Mouse (Mus musculus) neural tube, embryonic 14.5 days (tissue): ENCODE data around the gene Mfsd2b. TPM values are rescaled to one million over a fixed set of nuclear protein-coding genes. Genes with fewer than 3 reads are reported as not detected.

ENCODE experiments used
- ATAC-seq: fragments of 200-750 bp; cut with Nextera tagmentation; 2 replicates; pipeline ENCODE4 v1.8.0; 2017; ENCODE audit warnings: low read depth, mild to moderate bottlenecking, moderate TSS enrichment, moderate library complexity
- H3K27ac ChIP-seq: fragments of 300-500 bp; sonication (generic); 2 replicates; pipeline ENCODE4 v1.5.1; 2014; ENCODE audit warnings: low read depth, mild to moderate bottlenecking, control low read depth, low read length, moderate library complexity, mixed read lengths
- H3K27me3 ChIP-seq: fragments of 300-500 bp; sonication (generic); 2 replicates; pipeline ENCODE4 v1.6.1; 2014; ENCODE audit warnings: low read length; ENCODE audit not compliant: control insufficient read depth, insufficient read depth
- H3K36me3 ChIP-seq: fragments of 300-500 bp; sonication (generic); 2 replicates; pipeline ENCODE4 v1.6.1; 2014; ENCODE audit warnings: low read length, mixed read lengths; ENCODE audit not compliant: control insufficient read depth, insufficient read depth
- H3K4me1 ChIP-seq: fragments of 300-500 bp; sonication (generic); 2 replicates; pipeline ENCODE4 v1.6.1; 2014; ENCODE audit warnings: low read length; ENCODE audit not compliant: control insufficient read depth, insufficient read depth
- H3K4me2 ChIP-seq: fragments of 300-500 bp; sonication (generic); 2 replicates; pipeline ENCODE4 v1.6.1; 2014; ENCODE audit warnings: mild to moderate bottlenecking, low read depth, low read length, control low read depth
- H3K4me3 ChIP-seq: fragments of 300-500 bp; sonication (generic); 2 replicates; pipeline ENCODE4 v1.5.1; 2014; ENCODE audit warnings: low read depth, low read length, control low read depth, mixed read lengths
- H3K9ac ChIP-seq: fragments of 300-500 bp; sonication (generic); replicated peaks from 2 replicates; pipeline ENCODE4 v1.6.1; 2014; ENCODE audit warnings: low read depth, mild to moderate bottlenecking, control low read depth, low read length, mixed read lengths
- H3K9me3 ChIP-seq: fragments of 300-500 bp; sonication (generic); 2 replicates; pipeline ENCODE4 v1.6.1; 2016; ENCODE audit warnings: low read length; ENCODE audit not compliant: control insufficient read depth
- WGBS: fragments of 180-500 bp; shearing (Covaris S2); extraction: QIAGEN DNeasy Blood & Tissue Kit; methylation state at CpG from one replicate; pipeline ENCODE4 v1.1.7; 2014; 5-methylcytosine and 5-hydroxymethylcytosine counted together
- polyA plus RNA-seq: library from polyadenylated mRNA; unstranded; fragments of >200 nt; fragmentation: Nextera tagmentation; extraction: Ambion mirVana; gene quantifications from 2 replicates; pipeline ENCODE4 v1.2.1, GENCODE M21; 2014

The Mfsd2b gene
- polyA plus RNA-seq, 1 experiment from 2014 or later: 2.6 TPM

GRCm38 (mm10) chr12:4882086-4882485, 7.9 kb upstream of the Mfsd2b start:
- H3K27me3 ChIP-seq: no peaks in the 10 kb centered on the region
- H3K4me2 ChIP-seq: no peak overlapping the region
- ATAC-seq: no peak
- peaks cover 7% of the 10 kb centered on the region; the same call in 1 of the 2 replicates for H3K36me3 ChIP-seq
- H3K4me1 ChIP-seq: no peaks in the 10 kb centered on the region
- H3K27ac ChIP-seq: no peak overlapping the region
- H3K9me3 ChIP-seq: no peaks in the 10 kb centered on the region
- 84% methylated on average over 2 of the region's 2 CpGs for WGBS
- no peak overlapping the region for H3K4me3 ChIP-seq
- H3K9ac ChIP-seq: no peak overlapping the region

- no peaks in the 10 kb centered on the region for H3K4me1 ChIP-seq
- no peak overlapping the region for H3K9ac ChIP-seq
- WGBS: 95% methylated on average over 5 of the region's 5 CpGs
- ATAC-seq: no peak
- H3K4me3 ChIP-seq: no peak overlapping the region
- no peaks in the 10 kb centered on the region for H3K9me3 ChIP-seq
- no peaks in the 10 kb centered on the region for H3K27me3 ChIP-seq
- no peak overlapping the region for H3K27ac ChIP-seq
- H3K36me3 ChIP-seq: peaks cover 7% of the 10 kb centered on the region; the same call in 1 of the 2 replicates
- H3K4me2 ChIP-seq: no peak overlapping the region
These were observed 4.9 kb upstream of the Mfsd2b start for GRCm38 (mm10) chr12:4879048-4879447.

- no peaks in the 10 kb centered on the region for H3K27me3 ChIP-seq
- H3K27ac ChIP-seq: no peak overlapping the region
- 82% methylated on average over 9 of the region's 9 CpGs for WGBS
- H3K36me3 ChIP-seq: peaks cover 7% of the 10 kb centered on the region; the same call in 1 of the 2 replicates
- no peak for ATAC-seq
- no peak overlapping the region for H3K4me3 ChIP-seq
- H3K4me1 ChIP-seq: no peaks in the 10 kb centered on the region
- H3K9me3 ChIP-seq: no peaks in the 10 kb centered on the region
- H3K9ac ChIP-seq: no peak overlapping the region
- H3K4me2 ChIP-seq: no peak overlapping the region
These were observed 4.2 kb upstream of the Mfsd2b start for GRCm38 (mm10) chr12:4878296-4878783.

- Histone ChIP-seq H3K27ac (no peak overlapping the region), H3K36me3 (peaks cover 3% of the 10 kb centered on the region; the same call in 1 of the 2 replicates), H3K4me3 (no peak overlapping the region), H3K4me2 (no peak overlapping the region), H3K27me3 (no peaks in the 10 kb centered on the region), H3K4me1 (no peaks in the 10 kb centered on the region), H3K9me3 (no peaks in the 10 kb centered on the region), H3K9ac (no peak overlapping the region)
- ATAC-seq: no peak
- 92% methylated on average over 8 of the region's 8 CpGs for WGBS
These were observed 1.5 kb upstream of the Mfsd2b start for GRCm38 (mm10) chr12:4875623-4876022.

GRCm38 (mm10) chr12:4873531-4873930, 628 bp downstream of the Mfsd2b start:
- peak overlapping the region; percentile 43; the same call in 1 of the 2 replicates for H3K9ac ChIP-seq
- 85% methylated on average over 6 of the region's 6 CpGs for WGBS
- no peak for ATAC-seq
- H3K36me3 ChIP-seq: no peaks in the 10 kb centered on the region
- H3K9me3 ChIP-seq: no peaks in the 10 kb centered on the region
- peak overlapping the region; percentile 90 for H3K4me2 ChIP-seq
- H3K27me3 ChIP-seq: no peaks in the 10 kb centered on the region
- H3K27ac ChIP-seq: no peak overlapping the region
- H3K4me1 ChIP-seq: no peaks in the 10 kb centered on the region
- H3K4me3 ChIP-seq: no peak overlapping the region

GRCm38 (mm10) chr12:4872983-4873477, 1.1 kb downstream of the Mfsd2b start:
- no peaks in the 10 kb centered on the region for H3K36me3 ChIP-seq
- no peaks in the 10 kb centered on the region for H3K4me1 ChIP-seq
- H3K27ac ChIP-seq: no peak overlapping the region
- ATAC-seq: no peak
- H3K4me2 ChIP-seq: no peak overlapping the region
- H3K27me3 ChIP-seq: no peaks in the 10 kb centered on the region
- no peak overlapping the region for H3K9ac ChIP-seq
- no peaks in the 10 kb centered on the region for H3K9me3 ChIP-seq
- no peak overlapping the region for H3K4me3 ChIP-seq
- 70% methylated on average over 5 of the region's 5 CpGs for WGBS

GRCm38 (mm10) chr12:4872273-4872672, 1.9 kb downstream of the Mfsd2b start:
- Histone ChIP-seq H3K36me3 (no peaks in the 10 kb centered on the region), H3K4me1 (no peaks in the 10 kb centered on the region), H3K9ac (no peak overlapping the region), H3K27me3 (no peaks in the 10 kb centered on the region), H3K9me3 (no peaks in the 10 kb centered on the region), H3K4me2 (no peak overlapping the region), H3K27ac (no peak overlapping the region), H3K4me3 (no peak overlapping the region)
- 60% methylated on average over 4 of the region's 4 CpGs for WGBS
- no peak for ATAC-seq

GRCm38 (mm10) chr12:4871260-4871659, 2.9 kb downstream of the Mfsd2b start:
- H3K27ac ChIP-seq: no peak overlapping the region
- no peak overlapping the region for H3K4me3 ChIP-seq
- no peaks in the 10 kb centered on the region for H3K27me3 ChIP-seq
- WGBS: 92% methylated on average over 5 of the region's 5 CpGs
- H3K4me1 ChIP-seq: no peaks in the 10 kb centered on the region
- no peak overlapping the region for H3K4me2 ChIP-seq
- H3K9me3 ChIP-seq: no peaks in the 10 kb centered on the region
- no peak for ATAC-seq
- no peak overlapping the region for H3K9ac ChIP-seq
- H3K36me3 ChIP-seq: no peaks in the 10 kb centered on the region

- 83% methylated on average over 8 of the region's 8 CpGs for WGBS
- no peak overlapping the region for H3K4me3 ChIP-seq
- no peak for ATAC-seq
- no peaks in the 10 kb centered on the region for H3K9me3 ChIP-seq
- no peaks in the 10 kb centered on the region for H3K27me3 ChIP-seq
- H3K27ac ChIP-seq: no peak overlapping the region
- H3K4me2 ChIP-seq: no peak overlapping the region
- no peak overlapping the region for H3K9ac ChIP-seq
- H3K4me1 ChIP-seq: no peaks in the 10 kb centered on the region
- H3K36me3 ChIP-seq: no peaks in the 10 kb centered on the region
These were observed 5.2 kb downstream of the Mfsd2b start for GRCm38 (mm10) chr12:4868924-4869323.
